Mouse (Mus musculus): Measurements from ENCODE around the gene Uqcrc1.

Gene Uqcrc1

DNA sequence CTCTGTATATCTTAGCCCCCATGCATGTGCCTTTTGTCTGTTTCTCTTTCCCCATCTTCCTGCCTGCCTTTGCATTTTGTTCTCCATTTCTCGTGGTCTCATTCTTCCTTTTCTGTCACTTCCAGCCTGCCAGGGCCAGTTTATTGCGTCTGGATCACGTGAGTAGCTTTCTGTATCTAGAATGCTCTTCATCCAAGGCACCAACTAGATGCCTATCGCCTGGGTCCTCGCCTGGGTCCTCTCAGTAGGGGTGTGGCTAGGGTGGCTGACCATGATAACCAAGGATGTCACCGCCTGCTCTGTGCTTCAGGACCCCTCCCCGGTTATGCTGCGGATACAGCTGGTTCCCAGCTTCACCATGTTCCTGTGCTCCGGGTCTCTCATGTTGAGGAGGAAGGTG, 46.8 kb downstream of the Uqcrc1 start:
- DNase-seq (ENCODE audit: low read depth, low spot score), result no peak

- no peak for DNase-seq (ENCODE audit: low read depth, low spot score)
Measured at GRCm38 (mm10) chr9:108985710-108986109, 49.3 kb downstream of the Uqcrc1 start, which contains the start of gene Ucn2. TSS of gene Ucn2 (plus strand) at chr9:108986010.

DNA sequence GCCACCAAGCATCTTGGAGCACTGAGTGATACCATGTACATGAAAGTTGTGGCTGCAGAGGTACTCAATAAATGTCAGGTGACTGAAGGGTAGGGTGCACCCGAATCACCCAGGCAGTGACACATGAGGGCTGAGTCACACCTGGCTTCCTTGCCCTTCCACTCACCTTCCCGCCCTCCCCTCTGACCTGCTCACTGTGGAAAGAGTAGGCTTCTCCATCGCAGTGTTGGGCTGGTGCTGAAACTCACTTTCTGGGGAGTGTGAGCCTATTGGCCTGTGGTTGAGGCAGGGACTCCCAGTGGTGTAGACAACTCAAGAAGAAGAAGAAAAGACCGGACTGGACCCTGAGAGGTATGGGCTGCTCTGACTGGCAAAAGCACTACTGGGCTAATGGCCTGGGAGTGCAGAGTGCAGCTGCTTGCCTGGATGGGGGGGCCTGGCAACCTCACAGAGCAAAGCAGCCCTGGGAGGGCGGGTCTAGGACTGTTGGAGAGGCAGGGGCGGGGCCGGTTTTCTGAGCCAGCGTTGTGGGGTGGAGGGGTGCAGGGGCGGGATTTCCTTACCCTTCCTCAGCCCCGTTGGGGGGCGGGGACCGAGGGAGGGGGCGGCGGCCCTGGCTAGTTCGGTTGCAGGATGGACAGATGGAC, 51.4 kb downstream of the Uqcrc1 start:
- no peak for DNase-seq (ENCODE audit: low read depth, low spot score)

DNA sequence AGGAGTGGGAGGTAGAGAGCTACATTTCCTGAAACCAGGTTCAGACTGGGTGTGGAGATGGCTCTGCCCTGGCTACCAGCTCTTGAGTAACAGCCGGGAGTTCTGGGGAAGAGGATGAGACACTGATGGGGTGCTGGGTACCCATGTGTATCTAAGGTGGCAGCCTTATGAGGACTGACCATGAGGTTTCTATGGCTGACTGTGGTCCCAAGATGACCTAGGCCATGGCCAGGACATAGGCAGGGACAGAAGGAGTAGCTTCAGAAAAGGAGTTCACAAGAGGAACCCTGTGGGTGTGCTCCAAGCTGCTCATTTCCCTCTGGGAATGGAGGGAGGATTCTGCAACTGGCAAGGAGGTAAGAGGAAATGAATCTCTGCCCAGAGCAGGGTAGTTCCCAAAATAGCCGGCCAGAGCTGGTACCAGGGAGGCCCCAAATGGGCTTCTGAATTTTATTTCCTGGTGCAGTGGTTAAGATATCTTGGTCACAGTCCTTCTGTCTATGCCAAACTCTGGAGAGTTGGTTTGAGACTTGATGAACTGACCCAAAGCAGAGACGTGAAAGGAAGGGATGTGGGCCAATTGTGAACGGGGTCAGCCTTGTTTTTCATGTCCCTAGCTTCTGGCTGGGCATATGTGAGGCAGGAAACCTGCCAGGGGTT, 53.5 kb downstream of the Uqcrc1 start:
- no peak for DNase-seq (ENCODE audit: low read depth, low spot score)

DNA sequence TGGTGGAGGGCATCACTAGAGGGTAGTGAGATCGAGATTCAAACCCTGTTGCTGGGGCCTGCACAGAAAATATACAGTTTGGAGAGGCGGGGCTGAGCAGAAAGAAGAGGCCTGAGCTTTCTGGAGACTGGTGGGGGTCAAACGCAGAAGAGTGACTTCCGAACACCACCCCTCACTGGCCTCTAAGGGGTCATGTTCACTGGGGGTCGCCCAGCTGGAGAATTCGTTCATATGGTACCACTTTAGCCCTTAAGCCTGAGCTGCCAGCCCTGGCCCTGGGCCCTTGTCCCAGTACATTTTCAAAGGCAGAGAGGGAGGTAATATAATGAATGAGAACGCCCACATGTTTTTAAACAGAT, 54.0 kb downstream of the Uqcrc1 start:
- no peak for DNase-seq (ENCODE audit: low read depth, low spot score)

- DNase-seq (ENCODE audit: low read depth, low spot score), result peak; percentile 99
Measured at GRCm38 (mm10) chr9:108991428-108992084, 55.1 kb downstream of the Uqcrc1 start, which contains the start of gene Pfkfb4. TSS of gene Pfkfb4 (plus strand) at chr9:108991778.

GRCm38 (mm10) chr9:108992085-108992469, 55.6 kb downstream of the Uqcrc1 start:
- no peak for DNase-seq (ENCODE audit: low read depth, low spot score)

DNA sequence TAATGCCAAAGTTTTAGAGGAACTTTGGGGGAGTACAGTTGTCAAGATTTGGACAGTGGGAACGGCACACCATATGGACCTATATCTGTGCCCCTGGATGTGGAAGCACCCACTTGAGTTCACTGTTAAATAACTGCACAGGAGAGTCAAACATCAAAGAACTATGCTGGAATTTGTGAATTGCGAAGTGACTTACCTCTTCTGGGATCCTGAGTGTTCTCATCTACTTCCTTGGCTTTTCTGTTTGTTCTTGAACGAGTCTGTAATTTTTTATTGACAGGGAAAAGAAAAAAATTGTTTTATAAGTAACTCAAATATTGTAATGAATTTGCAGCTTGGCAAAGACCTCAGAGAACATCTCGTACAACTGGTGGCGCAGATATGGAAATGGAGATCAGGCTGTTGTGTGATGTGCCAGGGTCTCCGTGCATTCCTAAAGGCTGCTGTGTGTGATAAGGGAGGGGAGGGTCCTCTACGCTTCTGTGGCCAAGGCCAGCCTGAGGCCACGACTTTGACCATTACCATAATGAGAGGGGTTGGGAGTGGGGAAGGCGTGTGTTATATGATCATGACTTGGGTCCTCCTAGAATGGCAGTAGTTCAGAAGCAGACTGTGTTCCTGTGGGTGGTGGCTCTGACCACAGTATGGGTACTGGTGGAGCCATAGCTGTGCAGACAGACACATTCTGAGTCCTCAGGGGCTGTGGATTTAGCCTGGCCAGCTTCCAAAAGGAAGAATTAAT, 56.4 kb downstream of the Uqcrc1 start:
- no peak for DNase-seq (ENCODE audit: low read depth, low spot score)

- DNase-seq (ENCODE audit: low read depth, low spot score), result no peak
Measured at GRCm38 (mm10) chr9:108996411-108996810, 60.0 kb downstream of the Uqcrc1 start.

DNA sequence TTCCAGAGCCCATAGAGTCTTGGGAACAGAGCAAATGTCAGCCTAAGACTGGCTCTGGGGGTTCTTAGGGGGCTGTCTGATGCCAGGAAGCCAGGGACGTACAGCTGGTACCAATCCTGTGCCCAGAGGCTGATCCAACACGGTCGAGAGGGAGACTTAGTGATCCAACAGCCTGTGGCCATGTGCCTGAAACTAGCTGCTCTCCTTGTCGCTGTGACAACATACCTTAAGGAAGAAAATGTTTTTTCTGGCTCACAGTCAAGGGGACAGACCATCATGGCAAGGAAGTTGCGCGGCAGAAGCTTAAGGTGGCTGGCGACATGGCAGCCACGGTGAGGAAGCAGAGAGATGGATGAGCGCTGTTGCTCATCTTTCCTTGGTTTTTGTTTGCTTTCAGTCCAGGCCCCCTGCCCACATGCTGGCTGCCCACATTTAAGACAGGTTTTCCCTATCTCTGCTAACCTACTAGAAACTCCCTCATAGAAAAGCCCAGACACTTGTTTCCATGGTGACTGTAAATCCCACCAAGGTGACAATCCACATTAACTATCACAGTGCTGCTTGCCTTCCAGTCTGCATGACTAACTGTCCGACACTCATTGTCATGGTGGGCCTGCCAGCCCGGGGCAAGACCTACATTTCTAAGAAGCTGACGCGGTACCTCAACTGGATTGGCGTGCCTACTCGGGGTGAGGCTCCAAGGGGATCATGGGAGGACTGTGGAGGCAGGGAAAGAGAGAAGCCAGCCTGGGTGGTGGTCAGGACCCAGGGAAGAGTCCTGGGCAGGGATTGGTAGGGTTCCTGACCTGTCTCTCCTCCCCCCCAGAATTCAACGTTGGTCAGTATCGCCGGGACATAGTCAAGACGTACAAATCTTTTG, 62.1 kb downstream of the Uqcrc1 start:
- DNase-seq (ENCODE audit: low read depth, low spot score), result no peak

- no peak for DNase-seq (ENCODE audit: low read depth, low spot score)
Measured at GRCm38 (mm10) chr9:108999167-108999526, 62.7 kb downstream of the Uqcrc1 start.

Data from telencephalon, adult 2 months (tissue).